Mouse (Mus musculus) testis, postnatal 10 days (tissue): ENCODE data around the gene Znrf1.
"Not testable (repeated sequence)": the region's sequence is repeated elsewhere in the genome, so short reads cannot be mapped to it uniquely, and the experiment has no call there.

ENCODE experiments used
- DNase-seq: peaks from one replicate; pipeline ENCODE4 v3.0.0; 2021; ENCODE audit warnings: low spot score

The Znrf1 gene

GRCm38 (mm10) chr8:111631589-111631988 is 95.7 kb downstream of the Znrf1 start:
- no peak for DNase-seq

GRCm38 (mm10) chr8:111632976-111633375 is 97.1 kb downstream of the Znrf1 start:
- DNase-seq = no peak

GRCm38 (mm10) chr8:111638086-111638485 is 102.2 kb downstream of the Znrf1 start:
- DNase-seq = no peak

DNA sequence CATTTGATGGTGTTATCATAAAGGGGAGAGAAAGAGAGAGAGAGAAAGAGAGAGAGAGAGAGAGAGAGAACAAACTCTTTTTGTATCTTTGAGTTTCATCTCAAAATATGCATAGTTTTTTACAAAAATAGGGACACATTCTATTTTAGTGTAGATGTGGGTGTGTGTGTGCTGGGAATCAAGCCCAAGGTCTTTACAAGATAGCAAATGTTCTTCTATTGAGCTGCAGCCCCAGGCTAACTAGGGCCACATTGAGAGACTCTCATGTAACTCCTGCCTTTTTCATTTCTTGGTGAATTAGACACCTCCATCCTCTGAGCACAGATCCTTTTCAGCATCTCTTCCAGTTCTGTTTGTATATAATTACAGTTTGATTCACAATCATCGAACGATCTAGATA is 105.2 kb downstream of the Znrf1 start:
- DNase-seq = no peak

- DNase-seq = peak; percentile 57
These were observed 106.6 kb downstream of the Znrf1 start for GRCm38 (mm10) chr8:111642496-111642895.

DNA sequence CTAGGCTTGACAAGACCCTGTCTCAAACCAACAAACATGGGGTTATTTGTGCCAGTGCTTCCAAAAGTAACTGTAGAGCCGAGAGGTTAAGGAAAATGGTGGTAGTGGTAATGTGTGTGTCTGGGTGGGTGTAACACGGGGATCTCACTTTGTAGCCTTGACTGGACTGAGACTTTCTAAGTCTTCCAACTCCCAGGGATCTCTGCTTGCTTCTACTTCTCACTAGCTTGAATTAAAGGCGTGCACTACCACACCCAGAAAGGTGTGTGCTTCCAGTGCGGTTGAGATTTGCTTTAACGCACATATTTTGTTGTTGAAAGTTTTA is 107.0 kb downstream of the Znrf1 start:
- no peak for DNase-seq

DNA sequence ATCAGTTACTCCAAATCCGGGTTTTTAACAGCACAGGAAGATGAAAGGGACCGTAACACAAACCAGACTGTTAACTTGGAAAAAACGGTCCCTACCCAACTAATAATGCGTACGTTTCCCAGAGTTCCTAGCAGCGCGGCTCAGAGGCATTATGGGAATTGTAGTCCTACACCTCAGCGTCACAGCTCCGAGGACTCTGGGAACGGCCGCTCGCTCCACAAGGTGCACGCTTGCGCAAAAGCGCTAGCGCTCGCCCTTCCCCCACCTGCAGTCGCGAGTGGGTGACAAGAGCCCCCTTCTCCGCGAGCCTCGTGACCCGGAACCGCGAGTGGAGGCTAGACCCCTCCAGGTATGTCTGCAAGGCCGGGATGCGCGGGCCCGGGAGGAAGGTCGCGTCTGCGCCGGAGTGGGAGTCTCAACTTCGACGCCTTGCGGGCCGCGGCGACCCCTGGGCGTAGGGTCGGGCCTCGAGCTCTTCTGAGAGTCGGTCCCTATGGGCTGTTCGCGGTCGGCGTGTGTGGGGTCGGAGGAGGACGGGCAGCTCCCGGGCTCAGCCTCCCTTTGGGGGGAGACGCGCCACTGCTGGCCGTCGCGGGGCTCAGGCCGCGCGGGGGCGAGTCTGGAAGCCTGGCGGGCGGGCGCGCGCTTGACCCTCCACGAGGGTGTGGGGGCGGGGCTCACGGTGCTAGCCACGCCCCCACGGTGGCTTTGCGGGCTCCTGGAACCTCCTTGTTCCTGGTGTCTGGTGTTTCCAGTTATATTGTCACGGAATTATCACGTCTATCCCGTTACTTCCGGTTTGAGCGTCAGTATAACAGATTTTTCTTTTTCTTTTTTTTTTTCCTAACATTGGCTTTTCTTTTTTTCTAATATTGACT is 107.6 kb downstream of the Znrf1 start, which contains the start of gene Zfp1:
Zfp1 (plus strand) TSS at position 138 of the 878 bp plus-strand sequence.
- DNase-seq = peak; percentile 95

- not testable (repeated sequence) for DNase-seq
These were observed 108.6 kb downstream of the Znrf1 start for GRCm38 (mm10) chr8:111644286-111645051.

GRCm38 (mm10) chr8:111645715-111646114 is 109.8 kb downstream of the Znrf1 start:
- DNase-seq = no peak

DNA sequence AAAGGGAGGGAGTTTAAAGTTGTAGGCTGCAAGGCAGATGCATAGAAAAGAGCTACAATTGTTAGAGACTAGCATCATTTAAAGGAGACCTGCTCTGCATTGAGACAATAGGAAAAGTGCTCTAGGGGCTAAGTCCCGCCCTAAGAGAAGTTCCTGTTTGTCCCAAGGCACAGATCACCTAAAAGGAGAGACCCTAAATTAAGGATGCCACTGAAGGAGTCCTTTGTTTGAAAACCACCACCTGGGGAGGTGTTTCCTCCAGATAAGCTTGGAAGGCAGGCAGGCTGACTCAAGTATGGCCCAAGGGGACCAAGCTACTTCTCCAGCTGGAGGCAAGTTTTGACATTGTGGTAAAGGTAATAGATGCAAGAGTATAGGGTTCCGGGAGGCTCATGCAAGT is 112.9 kb downstream of the Znrf1 start:
- no peak for DNase-seq

- no peak for DNase-seq
These were observed 114.8 kb downstream of the Znrf1 start for GRCm38 (mm10) chr8:111650651-111651050.

DNA sequence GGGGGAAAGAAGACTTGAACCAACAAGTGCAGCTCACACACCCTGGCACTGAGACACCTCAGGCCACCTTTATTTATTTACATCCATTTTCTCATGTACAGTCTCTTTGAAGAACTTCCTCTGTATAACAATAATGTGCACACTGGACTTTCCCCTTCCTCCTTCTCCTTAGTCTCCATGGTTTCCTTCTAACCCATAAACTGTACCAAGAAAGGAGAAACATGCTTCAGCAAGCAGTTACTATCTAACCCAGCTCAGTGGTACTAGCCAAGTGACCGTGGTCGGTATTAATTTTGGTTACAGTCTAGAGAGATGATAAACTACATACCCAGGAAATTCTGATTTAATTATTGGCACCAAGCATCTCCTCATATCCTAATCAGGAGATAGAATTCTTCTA is 117.6 kb downstream of the Znrf1 start:
- DNase-seq = no peak

DNA sequence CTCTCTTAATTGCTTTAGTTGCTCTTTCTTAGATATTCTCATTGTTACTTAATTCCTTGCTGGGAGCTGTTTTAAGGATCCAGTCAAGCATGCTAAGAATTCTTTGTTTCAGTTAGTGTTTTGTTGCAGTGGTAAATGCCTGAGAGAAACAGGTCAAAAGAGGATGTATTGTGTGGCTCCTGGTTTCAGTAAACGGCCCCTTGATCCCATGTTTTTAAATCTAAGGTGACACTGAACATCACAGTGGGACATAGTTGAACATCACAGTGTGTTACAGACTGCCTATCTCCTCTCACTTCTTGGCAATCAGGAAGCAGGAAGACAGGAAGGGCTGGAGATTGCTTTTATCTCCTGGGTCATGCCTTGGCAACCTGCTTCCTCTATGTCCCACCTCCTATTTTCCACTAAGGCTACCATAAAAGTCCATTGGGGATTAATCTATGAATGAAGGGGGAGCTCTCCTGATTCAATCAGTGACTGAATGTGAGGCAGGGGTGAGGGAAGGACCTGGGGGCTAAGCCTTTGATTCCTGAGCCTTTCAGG is 121.5 kb downstream of the Znrf1 start:
- no peak for DNase-seq

GRCm38 (mm10) chr8:111658819-111659423 is 123.0 kb downstream of the Znrf1 start:
- no peak for DNase-seq

- DNase-seq = peak; percentile 90
These were observed 126.6 kb downstream of the Znrf1 start for GRCm38 (mm10) chr8:111662473-111662872.

DNA sequence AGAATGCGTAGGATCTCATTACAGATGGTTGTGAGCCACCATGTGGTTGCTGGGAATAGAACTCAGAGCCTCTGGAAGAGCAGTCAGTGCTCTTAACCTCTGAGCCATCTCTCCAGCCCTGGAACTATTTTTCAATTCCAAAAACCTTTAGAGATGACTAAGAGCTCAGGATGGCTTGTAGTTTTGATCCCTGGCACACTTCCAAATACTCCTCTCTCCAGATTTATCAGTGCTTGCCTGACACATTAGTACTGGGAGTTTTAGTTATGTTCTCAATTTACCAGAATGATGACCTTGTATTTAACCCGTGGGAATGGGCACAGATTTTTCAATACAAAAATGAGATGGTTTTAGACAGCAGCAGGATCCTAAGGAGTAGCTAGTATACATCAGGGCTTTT is 130.9 kb downstream of the Znrf1 start:
- no peak for DNase-seq
